In the genomic region with DNA sequence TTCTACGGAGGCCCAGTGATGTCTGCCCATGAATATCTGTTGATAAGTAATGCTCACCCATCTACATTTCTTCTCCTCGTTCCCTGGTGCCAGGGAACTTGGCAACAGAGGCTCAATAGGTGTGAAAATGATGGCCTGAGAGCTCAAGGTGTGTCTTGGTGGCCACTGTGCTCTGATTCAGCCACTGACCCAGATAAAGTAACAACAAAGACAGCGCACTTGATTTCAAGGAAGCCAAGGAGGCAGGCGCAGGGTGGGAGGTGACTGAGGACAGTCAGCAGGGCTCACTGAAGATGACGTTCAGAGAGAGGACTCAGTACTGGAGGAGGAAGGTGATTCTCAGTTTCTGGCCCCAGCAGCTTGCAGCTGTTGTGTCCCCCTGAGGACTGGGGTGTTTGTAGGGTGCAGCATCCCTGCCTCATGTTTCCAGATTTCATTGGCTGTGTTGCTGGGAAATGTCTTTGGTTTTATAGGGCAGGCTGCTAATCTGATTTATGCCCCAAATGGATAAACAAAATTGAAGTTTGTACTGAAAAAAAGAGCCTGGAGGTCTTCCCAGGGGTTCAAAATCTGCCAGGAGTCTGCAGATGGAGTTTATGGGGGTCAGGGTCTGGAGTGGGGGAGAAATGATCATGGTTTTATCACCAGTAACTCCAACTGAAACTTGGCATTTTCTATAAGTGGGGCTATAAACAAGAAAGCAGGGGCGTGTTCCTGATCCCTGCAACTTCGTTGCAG, we compare ENCODE assay signal across 9 mouse cellular contexts. TPM values are rescaled to one million over a fixed set of nuclear protein-coding genes. Genes with fewer than 3 reads are reported as not detected.
DNase-seq lines count a peak whose midpoint lies in the region; ATAC-seq lines count a peak whose summit lies in the region.
"Had no signal": no experiment of that assay in that cellular context is flagged by ENCODE, and none has a peak within 500 bp of the region (broad histone marks: within the 10 kb centered on the region; RNA-seq: fewer than 3 reads in every experiment).

No protein-coding gene starts in this region.

- no peaks in the 10 kb centered on the region for H3K9me3 ChIP-seq in midbrain, embryonic 12.5 days
- H3K9me3 ChIP-seq in midbrain, embryonic 10.5 days (replicated peaks), result no peaks in the 10 kb centered on the region
- no peaks in the 10 kb centered on the region; the same call in 1 of the 2 replicates for H3K9me3 ChIP-seq in kidney, embryonic 16.5 days (ENCODE audit: low read length)
- no peaks in the 10 kb centered on the region for H3K9me3 ChIP-seq in neural tube, embryonic 15.5 days (replicated peaks)

- 0 out of 2 replicates have a peak overlapping the region, but pooled peaks have one; percentile 4 for H3K4me3 ChIP-seq in midbrain, embryonic 12.5 days
- no peak overlapping the region for H3K4me3 ChIP-seq in midbrain, embryonic 10.5 days
- H3K4me3 ChIP-seq in kidney, embryonic 16.5 days (ENCODE audit: low read length), result no peak overlapping the region
- no peak overlapping the region for H3K4me3 ChIP-seq in neural tube, embryonic 15.5 days (replicated peaks)

- H3K9ac ChIP-seq in midbrain, embryonic 12.5 days (replicated peaks), result 0 out of 2 replicates have a peak overlapping the region, but pooled peaks have one; percentile 4
- no peak overlapping the region for H3K9ac ChIP-seq in kidney, embryonic 16.5 days (replicated peaks; ENCODE audit: low read length)
- 0 out of 2 replicates have a peak overlapping the region, but pooled peaks have one; percentile 33 for H3K9ac ChIP-seq in neural tube, embryonic 15.5 days (replicated peaks)

- WGBS in midbrain, embryonic 12.5 days, result 48% methylated on average over 7 of the region's 7 CpGs
- 48% methylated on average over 7 of the region's 7 CpGs for WGBS in midbrain, embryonic 10.5 days
- WGBS in kidney, embryonic 16.5 days, result 23% methylated on average over 7 of the region's 7 CpGs
- WGBS in neural tube, embryonic 15.5 days, result 37% methylated on average over 7 of the region's 7 CpGs

- H3K27me3 ChIP-seq in midbrain, embryonic 12.5 days, result peaks cover 34% of the 10 kb centered on the region
- peaks cover 59% of the 10 kb centered on the region for H3K27me3 ChIP-seq in midbrain, embryonic 10.5 days (ENCODE audit: low read depth, poor library complexity, severe bottlenecking)
- H3K27me3 ChIP-seq in kidney, embryonic 16.5 days (ENCODE audit: insufficient read depth, low read length), result peaks cover 19% of the 10 kb centered on the region
- H3K27me3 ChIP-seq in neural tube, embryonic 15.5 days (replicated peaks), result peaks cover 10% of the 10 kb centered on the region; the same call in 1 of the 2 replicates

- DNase-seq in cerebellum, adult 18-20 months, result peak; percentile 28 to 37
- no peak for DNase-seq in cerebellum, postnatal 10 days
- no peak for DNase-seq in midbrain, embryonic 10.5 days (ENCODE audit: low spot score)
- DNase-seq in heart, postnatal 36 days, result no peak
- DNase-seq in urinary bladder, postnatal 10 days (ENCODE audit: low spot score), result no peak

- intact Hi-C loops in heart, postnatal 36 days (cut with DNase I), result no loop called here

- H3K4me2 ChIP-seq in midbrain, embryonic 12.5 days (replicated peaks), result peak overlapping the region; percentile 17
- no peak overlapping the region for H3K4me2 ChIP-seq in kidney, embryonic 16.5 days (replicated peaks; ENCODE audit: low read depth, low read length)
- peak overlapping the region; percentile 40 for H3K4me2 ChIP-seq in neural tube, embryonic 15.5 days

- H3K27ac ChIP-seq in midbrain, embryonic 12.5 days (replicated peaks), result no peak overlapping the region
- H3K27ac ChIP-seq in midbrain, embryonic 10.5 days (replicated peaks), result no peak overlapping the region; the same call in 1 of the 2 replicates
- H3K27ac ChIP-seq in kidney, embryonic 16.5 days (ENCODE audit: low read length), result no peak overlapping the region
- H3K27ac ChIP-seq in neural tube, embryonic 15.5 days (replicated peaks), result peak overlapping the region; percentile 66
- H3K27ac ChIP-seq: macrophage had no signal

- H3K4me1 ChIP-seq in midbrain, embryonic 12.5 days, result peaks cover 68% of the 10 kb centered on the region
- H3K4me1 ChIP-seq in midbrain, embryonic 10.5 days, result peaks cover 71% of the 10 kb centered on the region
- H3K4me1 ChIP-seq in kidney, embryonic 16.5 days (ENCODE audit: insufficient read depth, low read length), result peaks cover 26% of the 10 kb centered on the region
- peaks cover 70% of the 10 kb centered on the region for H3K4me1 ChIP-seq in neural tube, embryonic 15.5 days

- H3K36me3 ChIP-seq in midbrain, embryonic 12.5 days, result no peaks in the 10 kb centered on the region
- no peaks in the 10 kb centered on the region for H3K36me3 ChIP-seq in midbrain, embryonic 10.5 days
- no peaks in the 10 kb centered on the region for H3K36me3 ChIP-seq in kidney, embryonic 16.5 days (ENCODE audit: insufficient read depth, low read length)
- no peaks in the 10 kb centered on the region for H3K36me3 ChIP-seq in neural tube, embryonic 15.5 days

- ATAC-seq in midbrain, embryonic 12.5 days (ENCODE audit: low FRiP score, low read depth), result no peak
- peak; percentile 57; the same call in 1 of the 2 replicates for ATAC-seq in kidney, embryonic 16.5 days (ENCODE audit: low FRiP score, low TSS enrichment)
- ATAC-seq in neural tube, embryonic 15.5 days (ENCODE audit: low FRiP score), result no peak

RNA-seq across cellular contexts. Expression of a gene that starts 2.7 kb away (rescaled TPM):
- polyA plus RNA-seq in midbrain, embryonic 12.5 days (2016; fragmentation: Nextera tagmentation; extraction: Ambion mirVana), result 32.5 and 33.3 TPM in 2 replicates
- polyA plus RNA-seq in midbrain, embryonic 10.5 days (2016; fragmentation: Nextera tagmentation; extraction: Ambion mirVana), result 11.1 and 15.0 TPM in 2 replicates
- 5.7 and 6.0 TPM in 2 replicates for polyA plus RNA-seq in kidney, embryonic 16.5 days (2015; fragmentation: Nextera tagmentation; extraction: Ambion mirVana)
- polyA plus RNA-seq in neural tube, embryonic 15.5 days (2015; fragmentation: Nextera tagmentation; extraction: Ambion mirVana), result 43.6 and 46.0 TPM in 2 replicates
- under 1 TPM; 0.24 to 0.28 TPM for total RNA-seq in heart, postnatal 36 days (2021)

Comparison
In these comparisons a context has a peak if more than half of its experiments do, and no peak if none do; other contexts are left out.
1. DNase-seq: peak in cerebellum, adult 18-20 months (2 of 2); none in cerebellum, postnatal 10 days (0 of 2), midbrain, embryonic 10.5 days (single experiment), heart, postnatal 36 days (0 of 2) and urinary bladder, postnatal 10 days (single experiment).